Mouse (Mus musculus): ENCODE measurements around the gene Chek1. TPM values are rescaled to one million over a fixed set of nuclear protein-coding genes. Genes with fewer than 3 reads are reported as not detected.

The Chek1 gene
- polyA plus RNA-seq, 1 experiment from 2014 or later, result 31.5 TPM

DNA sequence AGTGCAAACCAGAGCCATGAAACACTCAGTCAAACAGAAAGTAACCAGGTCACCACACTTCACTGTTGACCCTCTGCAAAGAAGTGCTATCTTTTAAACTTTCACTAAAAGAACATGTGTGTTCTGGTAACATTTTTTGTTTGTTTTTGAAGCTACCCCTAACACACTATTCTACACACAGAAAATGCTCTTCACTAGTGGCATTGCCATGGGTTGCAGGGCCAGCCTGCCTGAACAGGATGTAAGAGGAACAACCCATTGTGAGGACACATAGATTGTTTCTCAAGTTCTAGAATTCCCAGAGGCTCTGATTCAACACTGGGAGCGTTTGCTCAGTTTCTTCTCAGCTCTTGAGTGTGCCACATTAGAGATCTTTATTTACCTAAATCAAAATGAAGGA is 33.9 kb downstream of the Chek1 start, which contains the start of gene Acrv1:
Acrv1 (plus strand) TSS at position 301 of the 400 bp plus-strand sequence.
- Histone ChIP-seq H3K27me3 (replicated peaks) (no peaks in the 10 kb centered on the region), H3K27ac (no peak within 1 kb of the TSS), H3K4me1 (no peaks in the 10 kb centered on the region), H3K4me2 (no peak within 1 kb of the TSS), H3K36me3 (no peaks in the 10 kb centered on the region), H3K9me3 (replicated peaks) (no peaks in the 10 kb centered on the region), H3K9ac (no peak within 1 kb of the TSS), H3K4me3 (no peak within 1 kb of the TSS)
- WGBS (ENCODE audit: insufficient replicate concordance), result 36% methylated on average over 1 of the region's 1 CpGs
- ATAC-seq, result no peak

DNA sequence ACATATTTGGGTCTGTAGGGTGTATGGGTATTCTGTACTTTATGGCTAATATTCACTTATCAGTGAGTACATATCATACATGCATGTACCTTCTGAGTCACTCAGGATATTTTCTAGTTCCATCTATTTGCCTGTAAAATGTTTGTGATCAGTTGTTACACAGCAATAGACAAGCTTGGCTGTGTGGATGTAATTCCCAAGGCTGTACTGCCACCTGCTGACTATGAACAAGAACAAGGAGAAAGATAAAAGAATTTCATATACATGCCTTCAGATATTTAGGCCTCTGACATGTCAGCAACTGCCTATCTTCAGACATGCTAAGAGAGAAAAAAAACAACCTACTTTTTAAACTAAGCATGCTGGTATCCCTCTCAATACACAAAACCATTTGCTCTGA is 39.5 kb downstream of the Chek1 start:
- Histone ChIP-seq H3K4me2 (no peak overlapping the region), H3K9ac (no peak overlapping the region), H3K27me3 (replicated peaks) (no peaks in the 10 kb centered on the region), H3K27ac (no peak overlapping the region), H3K4me1 (no peaks in the 10 kb centered on the region), H3K36me3 (no peaks in the 10 kb centered on the region), H3K9me3 (replicated peaks) (no peaks in the 10 kb centered on the region), H3K4me3 (no peak overlapping the region)
- no peak for ATAC-seq

DNA sequence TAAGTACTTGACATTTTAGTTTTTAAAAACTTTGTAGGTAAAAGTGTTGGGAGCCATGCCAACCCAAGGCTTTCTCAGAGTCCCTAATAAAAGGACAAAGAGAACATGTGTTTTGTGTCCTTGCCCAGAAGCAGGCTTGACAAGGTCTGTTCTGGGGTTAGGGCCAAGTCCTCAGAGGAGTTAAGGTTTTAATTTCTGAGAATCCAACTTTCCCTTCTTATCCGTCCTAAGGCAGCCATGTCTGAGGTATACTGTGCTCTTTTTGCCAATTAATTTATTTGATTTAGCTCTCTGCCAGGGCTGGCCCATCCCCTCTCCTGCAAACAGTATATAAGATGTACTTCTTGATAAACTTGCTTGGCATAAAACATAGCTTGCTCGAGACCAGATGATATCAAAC is 45.4 kb downstream of the Chek1 start:
- H3K9me3 ChIP-seq (replicated peaks), result no peaks in the 10 kb centered on the region
- H3K4me1 ChIP-seq, result no peaks in the 10 kb centered on the region
- H3K4me2 ChIP-seq, result no peak overlapping the region
- H3K9ac ChIP-seq, result no peak overlapping the region
- no peak overlapping the region for H3K27ac ChIP-seq
- no peak for ATAC-seq
- WGBS (ENCODE audit: insufficient replicate concordance), result 55% methylated on average over 2 of the region's 2 CpGs
- no peaks in the 10 kb centered on the region for H3K36me3 ChIP-seq
- no peak overlapping the region for H3K4me3 ChIP-seq
- H3K27me3 ChIP-seq (replicated peaks), result no peaks in the 10 kb centered on the region

Other genes with a start within 250 kb of the Chek1 start
- not detected in 2 replicates for gene Gm5615, start 185.1 kb downstream of the Chek1 start, polyA plus RNA-seq (2016; fragmentation: Nextera tagmentation; extraction: Ambion mirVana)
- gene Gm17689, start 144.4 kb downstream of the Chek1 start, polyA plus RNA-seq (2016; fragmentation: Nextera tagmentation; extraction: Ambion mirVana), result not detected in 2 replicates
- not detected in 2 replicates for gene A630095E13Rik, start 83.7 kb downstream of the Chek1 start, polyA plus RNA-seq (2016; fragmentation: Nextera tagmentation; extraction: Ambion mirVana)
- not detected in 2 replicates for gene Acrv1, start 33.8 kb downstream of the Chek1 start, polyA plus RNA-seq (2016; fragmentation: Nextera tagmentation; extraction: Ambion mirVana)
- 218 and 227 TPM in 2 replicates for gene Stt3a, start 40.6 kb upstream of the Chek1 start, polyA plus RNA-seq (2016; fragmentation: Nextera tagmentation; extraction: Ambion mirVana)
- gene Ei24, start 70.3 kb upstream of the Chek1 start, polyA plus RNA-seq (2016; fragmentation: Nextera tagmentation; extraction: Ambion mirVana), result 41.9 and 42.7 TPM in 2 replicates
- gene Fez1, start 94.8 kb upstream of the Chek1 start, polyA plus RNA-seq (2016; fragmentation: Nextera tagmentation; extraction: Ambion mirVana), result 0.82 and 0.99 TPM in 2 replicates